Mouse (Mus musculus) gastrocnemius, adult 2 months (tissue): ENCODE measurements around the gene Fads3. TPM values are rescaled to one million over a fixed set of nuclear protein-coding genes. Genes with fewer than 3 reads are reported as not detected.

ENCODE experiments used
- DNase-seq: peaks from one replicate; pipeline ENCODE4 v3.0.0; 2022
- H3K27ac ChIP-seq: fragments of 200-600 bp; 2 replicates; pipeline ENCODE4 v1.8.1; 2022; ENCODE audit warnings: mild to moderate bottlenecking
- H3K4me3 ChIP-seq: fragments of 200-600 bp; 2 replicates; pipeline ENCODE4 v1.8.1; 2022; ENCODE audit warnings: mild to moderate bottlenecking, moderate library complexity
- CTCF ChIP-seq: fragments of 200-600 bp; IDR thresholded peaks from 2 replicates; pipeline ENCODE4 v1.8.1; 2022; ENCODE audit warnings: antibody characterized with exemption, mild to moderate bottlenecking, moderate library complexity
- intact Hi-C: fragments of 180-260 bp; cut with DNase I; formaldehyde crosslinking; loops from one replicate; pipeline ENCODE4 v1.15.1; 2025
- total RNA-seq, 2 experiments: library from RNA; stranded (reverse); gene quantifications; 2 replicates each; pipeline ENCODE4 v1.2.3; 2021

Gene Fads3
- total RNA-seq, 2 experiments from 2014 or later: 2.2 to 2.3 TPM

GRCm38 (mm10) chr19:10100631-10101071 is 59.3 kb downstream of the Fads3 start:
- DNase-seq: peak; percentile 80
- H3K27ac ChIP-seq: peak overlapping the region; percentile 79
- intact Hi-C loops: loop anchor here (5.0 to 10.0 kb wide), 2 partner anchors 63 to 84 kb away; partner anchors contain the start of gene Fads1
- peak; percentile 67 for TF ChIP-seq CTCF
- peak overlapping the region; percentile 84 for H3K4me3 ChIP-seq

- H3K4me3 ChIP-seq: peak within 1 kb of the TSS; percentile 84
- DNase-seq: peak; percentile 91
- TF ChIP-seq CTCF: no peak; the same call in 1 of the 2 replicates
- intact Hi-C loops: loop anchor here (5.0 to 10.0 kb wide), 2 partner anchors 64 to 83 kb away; partner anchors contain the start of gene Fads1
- H3K27ac ChIP-seq: peak within 1 kb of the TSS; percentile 79
Measured at GRCm38 (mm10) chr19:10101341-10102053, 60.1 kb downstream of the Fads3 start, which contains the start of gene Fads2. Fads2 (minus strand) TSS chr19:10101746.

- peak overlapping the region; percentile 84 for H3K4me3 ChIP-seq
- DNase-seq: peak; percentile 38
- intact Hi-C loops: loop anchor here (5.0 to 10.0 kb wide), 2 partner anchors 65 to 83 kb away; partner anchors contain the start of gene Fads1
Measured at GRCm38 (mm10) chr19:10102054-10102700, 60.8 kb downstream of the Fads3 start.

GRCm38 (mm10) chr19:10104234-10104633 is 62.9 kb downstream of the Fads3 start:
- TF ChIP-seq CTCF: no peak
- intact Hi-C loops: loop anchor here (5.0 to 10.0 kb wide), 2 partner anchors 67 to 81 kb away; partner anchors contain the start of gene Fads1
- Histone ChIP-seq H3K27ac (no peak overlapping the region), H3K4me3 (no peak overlapping the region)
- DNase-seq: no peak

More at GRCm38 (mm10) chr19:10102054-10102700, 60.8 kb downstream of the Fads3 start:
- TF ChIP-seq CTCF: no peak
- H3K27ac ChIP-seq: peak overlapping the region; percentile 79

GRCm38 (mm10) chr19:10105034-10105493 is 63.7 kb downstream of the Fads3 start:
- no peak for TF ChIP-seq CTCF
- no peak for DNase-seq
- intact Hi-C loops: loop anchor here (10.0 kb wide), 1 partner anchor 80 kb away; the partner anchor contains the start of gene Fads1
- no peak overlapping the region for H3K27ac ChIP-seq
- H3K4me3 ChIP-seq: no peak overlapping the region

- no peak for DNase-seq
- TF ChIP-seq CTCF: no peak
- no peak overlapping the region for H3K27ac ChIP-seq
- intact Hi-C loops: loop anchor here (10.0 kb wide), 1 partner anchor 78 kb away; the partner anchor contains the start of gene Fads1
- H3K4me3 ChIP-seq: no peak overlapping the region
Measured at GRCm38 (mm10) chr19:10106634-10107033, 65.3 kb downstream of the Fads3 start.

- intact Hi-C loops: loop anchor here (10.0 kb wide), 1 partner anchor 78 kb away; the partner anchor contains the start of gene Fads1
- no peak overlapping the region for H3K4me3 ChIP-seq
- H3K27ac ChIP-seq: no peak overlapping the region
- TF ChIP-seq CTCF: no peak
- no peak for DNase-seq
Measured at GRCm38 (mm10) chr19:10107051-10107611, 65.8 kb downstream of the Fads3 start.

GRCm38 (mm10) chr19:10108129-10108528 is 66.8 kb downstream of the Fads3 start:
- Histone ChIP-seq H3K27ac (no peak overlapping the region), H3K4me3 (no peak overlapping the region)
- no peak for TF ChIP-seq CTCF
- no peak for DNase-seq
- intact Hi-C loops: loop anchor here (10.0 kb wide), 1 partner anchor 77 kb away; the partner anchor contains the start of gene Fads1

- Histone ChIP-seq H3K4me3 (no peak overlapping the region), H3K27ac (no peak overlapping the region)
- no peak for DNase-seq
- no peak for TF ChIP-seq CTCF
- intact Hi-C loops: loop anchor here (10.0 kb wide), 1 partner anchor 76 kb away; the partner anchor contains the start of gene Fads1
Measured at GRCm38 (mm10) chr19:10108666-10109065, 67.3 kb downstream of the Fads3 start.

Other genes starting within 250 kb of the Fads3 start
- not detected for gene Scgb2a2, start 194.0 kb upstream of the Fads3 start, total RNA-seq
- gene Incenp, start 142.0 kb upstream of the Fads3 start, total RNA-seq: 1 to 10 TPM; 2.1 to 2.7 TPM
- gene Fth1, start 61.0 kb upstream of the Fads3 start, total RNA-seq: 1,000 to 10,000 TPM; 2,168 to 2,432 TPM
- gene Best1, start 39.9 kb upstream of the Fads3 start, total RNA-seq: under 1 TPM; 0.28 to 0.46 TPM
- gene Rab3il1, start 39.9 kb upstream of the Fads3 start, total RNA-seq: 1 to 10 TPM; 4.0 to 4.7 TPM
- gene Fads2, start 60.2 kb downstream of the Fads3 start, total RNA-seq: 1 to 10 TPM; 1.7 to 4.1 TPM
- gene Fads1, start 141.3 kb downstream of the Fads3 start, total RNA-seq: 1 to 10 TPM; 4.2 to 9.9 TPM
- gene Tmem258, start 162.4 kb downstream of the Fads3 start, total RNA-seq: 10 to 100 TPM; 80.3 to 98.7 TPM
- 1 to 10 TPM; 4.0 to 4.3 TPM for gene Fen1, start 162.6 kb downstream of the Fads3 start, total RNA-seq
- gene Myrf, start 199.2 kb downstream of the Fads3 start, total RNA-seq: not detected